Mouse (Mus musculus): ENCODE results near the gene Itpkc. TPM values are rescaled to one million over a fixed set of nuclear protein-coding genes. Genes with fewer than 3 reads are reported as not detected.
"Not testable (repeated sequence)": the region's sequence is repeated elsewhere in the genome, so short reads cannot be mapped to it uniquely, and the experiment has no call there.

Gene Itpkc
- total RNA-seq, 2 experiments from 2014 or later = 7.6 to 8.7 TPM

GRCm38 (mm10) chr7:27244088-27244487, 15.6 kb upstream of the Itpkc start:
- intact Hi-C loops (cut with DNase I); DNase-seq (ENCODE audit: extremely low spot score in 1 of 2, low spot score in 2 of 2): not testable (repeated sequence)

- intact Hi-C loops (cut with DNase I) = no loop called here
- no peak for DNase-seq (ENCODE audit: extremely low spot score in 1 of 2, low spot score in 2 of 2)
These were observed 14.8 kb upstream of the Itpkc start for GRCm38 (mm10) chr7:27243211-27243610.

- intact Hi-C loops (cut with DNase I) = no loop called here
- DNase-seq (ENCODE audit: extremely low spot score in 1 of 2, low spot score in 2 of 2) = no peak
These were observed 10.1 kb upstream of the Itpkc start for GRCm38 (mm10) chr7:27238568-27238967.

GRCm38 (mm10) chr7:27237527-27237926, 9.1 kb upstream of the Itpkc start:
- intact Hi-C loops (cut with DNase I) = no loop called here
- DNase-seq (ENCODE audit: extremely low spot score in 1 of 2, low spot score in 2 of 2) = no peak

GRCm38 (mm10) chr7:27235726-27236125, 7.3 kb upstream of the Itpkc start:
- no peak for DNase-seq (ENCODE audit: extremely low spot score in 1 of 2, low spot score in 2 of 2)
- intact Hi-C loops (cut with DNase I) = no loop called here

GRCm38 (mm10) chr7:27233300-27233699, 4.8 kb upstream of the Itpkc start:
- DNase-seq (ENCODE audit: extremely low spot score in 1 of 2, low spot score in 2 of 2) = no peak
- intact Hi-C loops (cut with DNase I) = no loop called here

- intact Hi-C loops (cut with DNase I) = no loop called here
- DNase-seq (ENCODE audit: extremely low spot score in 1 of 2, low spot score in 2 of 2) = peak; percentile 89 to 97
These were observed 4.4 kb upstream of the Itpkc start, which contains the start of gene Coq8b for GRCm38 (mm10) chr7:27232781-27233281. TSS of gene Coq8b (plus strand) at chr7:27233023.

- peak; percentile 55 to 59 for DNase-seq (ENCODE audit: extremely low spot score in 1 of 2, low spot score in 2 of 2)
- intact Hi-C loops (cut with DNase I) = no loop called here
These were observed 3.4 kb upstream of the Itpkc start for GRCm38 (mm10) chr7:27231693-27232331.

GRCm38 (mm10) chr7:27230781-27231180, 2.3 kb upstream of the Itpkc start:
- intact Hi-C loops (cut with DNase I) = no loop called here
- DNase-seq (ENCODE audit: extremely low spot score in 1 of 2, low spot score in 2 of 2) = no peak

- intact Hi-C loops (cut with DNase I) = no loop called here
These were observed 404 bp upstream of the Itpkc start for GRCm38 (mm10) chr7:27228865-27229264.

GRCm38 (mm10) chr7:27227676-27228075, 785 bp downstream of the Itpkc start:
- intact Hi-C loops (cut with DNase I) = no loop called here
- DNase-seq (ENCODE audit: extremely low spot score in 1 of 2, low spot score in 2 of 2) = no peak

More at GRCm38 (mm10) chr7:27228865-27229264, 404 bp upstream of the Itpkc start:
- DNase-seq (ENCODE audit: extremely low spot score in 1 of 2, low spot score in 2 of 2) = no peak

- intact Hi-C loops (cut with DNase I) = no loop called here
- DNase-seq (ENCODE audit: extremely low spot score in 1 of 2, low spot score in 2 of 2) = no peak
These were observed 1.2 kb downstream of the Itpkc start for GRCm38 (mm10) chr7:27227276-27227675.

GRCm38 (mm10) chr7:27224877-27225575, 3.4 kb downstream of the Itpkc start:
- peak in 1 of 2 experiments; percentile 55 for DNase-seq (ENCODE audit: extremely low spot score in 1 of 2, low spot score in 2 of 2)
- intact Hi-C loops (cut with DNase I) = no loop called here

- intact Hi-C loops (cut with DNase I) = no loop called here
- DNase-seq (ENCODE audit: extremely low spot score in 1 of 2, low spot score in 2 of 2) = no peak
These were observed 5.9 kb downstream of the Itpkc start for GRCm38 (mm10) chr7:27222538-27222937.

GRCm38 (mm10) chr7:27221939-27222338, 6.5 kb downstream of the Itpkc start:
- intact Hi-C loops (cut with DNase I) = no loop called here

GRCm38 (mm10) chr7:27219937-27220336, 8.5 kb downstream of the Itpkc start:
- intact Hi-C loops (cut with DNase I) = no loop called here
- DNase-seq (ENCODE audit: extremely low spot score in 1 of 2, low spot score in 2 of 2) = no peak

More at GRCm38 (mm10) chr7:27221939-27222338, 6.5 kb downstream of the Itpkc start:
- DNase-seq (ENCODE audit: extremely low spot score in 1 of 2, low spot score in 2 of 2) = no peak

- intact Hi-C loops (cut with DNase I) = no loop called here
- DNase-seq (ENCODE audit: extremely low spot score in 1 of 2, low spot score in 2 of 2) = no peak
These were observed 9.9 kb downstream of the Itpkc start for GRCm38 (mm10) chr7:27218586-27218985.

GRCm38 (mm10) chr7:27212626-27213025, 15.8 kb downstream of the Itpkc start:
- no peak for DNase-seq (ENCODE audit: extremely low spot score in 1 of 2, low spot score in 2 of 2)
- intact Hi-C loops (cut with DNase I) = no loop called here

GRCm38 (mm10) chr7:27203730-27204449, 24.6 kb downstream of the Itpkc start:
- intact Hi-C loops (cut with DNase I) = no loop called here
- no peak for DNase-seq (ENCODE audit: extremely low spot score in 1 of 2, low spot score in 2 of 2)

GRCm38 (mm10) chr7:27198779-27199178, 29.7 kb downstream of the Itpkc start:
- DNase-seq (ENCODE audit: extremely low spot score in 1 of 2, low spot score in 2 of 2) = no peak
- intact Hi-C loops (cut with DNase I) = no loop called here
